Mouse (Mus musculus): ENCODE data around the gene Srsf6. TPM values are rescaled to one million over a fixed set of nuclear protein-coding genes. Genes with fewer than 3 reads are reported as not detected.
"Not testable (repeated sequence)": the region's sequence is repeated elsewhere in the genome, so short reads cannot be mapped to it uniquely, and the experiment has no call there.

Gene Srsf6
- 144 and 175 TPM in 2 replicates for polyA plus RNA-seq (2014; fragmentation: Nextera tagmentation; extraction: Ambion mirVana)

- ATAC-seq (ENCODE audit: low FRiP score, low TSS enrichment) (peak; percentile 94), DNase-seq (peak; percentile 99)
- Histone ChIP-seq H3K9me3 (ENCODE audit: control insufficient read depth, low read length) (no peaks in the 10 kb centered on the region), H3K9ac (replicated peaks; ENCODE audit: low read length) (peak within 1 kb of the TSS; percentile 100), H3K4me1 (ENCODE audit: control insufficient read depth, insufficient read depth, low read length) (peaks cover 14% of the 10 kb centered on the region), H3K27ac (replicated peaks; ENCODE audit: low read depth, low read length) (peak within 1 kb of the TSS; percentile 100), H3K4me2 (ENCODE audit: low read length) (peak within 1 kb of the TSS; percentile 79), H3K27me3 (ENCODE audit: control insufficient read depth, insufficient read depth, low read length) (no peaks in the 10 kb centered on the region), H3K36me3 (ENCODE audit: control insufficient read depth, insufficient read depth, low read length) (peaks cover 34% of the 10 kb centered on the region), H3K4me3 (replicated peaks; ENCODE audit: low read depth, low read length) (peak within 1 kb of the TSS; percentile 100)
- WGBS = under 1% methylated on average over 68 of the region's 68 CpGs
Measured at GRCm38 (mm10) chr2:162931123-162931673, at the start of gene Srsf6. Gene Srsf6 (plus strand): TSS chr2:162931528.

DNA sequence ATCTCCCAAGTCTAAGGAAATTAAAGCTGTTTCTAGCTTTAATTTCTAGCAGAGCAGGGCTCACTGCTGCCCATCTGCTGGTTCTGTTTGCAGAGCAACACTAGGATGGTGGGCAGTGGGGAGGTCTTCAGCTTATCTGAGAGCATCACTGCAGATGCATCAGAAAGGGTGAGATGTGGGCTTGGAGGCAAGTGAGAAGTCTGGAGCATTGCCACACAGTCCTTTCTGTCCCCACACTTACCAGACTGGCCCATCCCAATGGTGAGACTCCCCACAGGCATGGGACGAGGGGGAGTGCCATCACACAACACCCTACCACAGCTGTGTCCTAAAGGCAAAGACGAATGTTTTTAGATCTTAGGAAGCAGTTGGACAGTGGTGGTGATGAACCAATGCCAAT lies 47.2 kb upstream of the Srsf6 start:
- H3K4me2 ChIP-seq (ENCODE audit: low read length) = no peak overlapping the region
- no peaks in the 10 kb centered on the region for H3K4me1 ChIP-seq (ENCODE audit: control insufficient read depth, insufficient read depth, low read length)
- H3K36me3 ChIP-seq (ENCODE audit: control insufficient read depth, insufficient read depth, low read length) = no peaks in the 10 kb centered on the region
- H3K4me3 ChIP-seq (replicated peaks; ENCODE audit: low read depth, low read length) = no peak overlapping the region
- ATAC-seq (ENCODE audit: low FRiP score, low TSS enrichment) = no peak
- H3K9ac ChIP-seq (replicated peaks; ENCODE audit: low read length) = no peak overlapping the region
- no peaks in the 10 kb centered on the region for H3K9me3 ChIP-seq (ENCODE audit: control insufficient read depth, low read length)
- H3K27me3 ChIP-seq (ENCODE audit: control insufficient read depth, insufficient read depth, low read length) = no peaks in the 10 kb centered on the region
- no peak overlapping the region for H3K27ac ChIP-seq (replicated peaks; ENCODE audit: low read depth, low read length)
- 70% methylated on average over 2 of the region's 2 CpGs for WGBS
- no peak for DNase-seq

GRCm38 (mm10) chr2:162887121-162887520 lies 44.2 kb upstream of the Srsf6 start:
- Histone ChIP-seq H3K9me3 (ENCODE audit: control insufficient read depth, low read length) (no peaks in the 10 kb centered on the region), H3K27ac (replicated peaks; ENCODE audit: low read depth, low read length) (no peak overlapping the region)
- no peak for DNase-seq

GRCm38 (mm10) chr2:162888677-162889076 lies 42.7 kb upstream of the Srsf6 start:
- Histone ChIP-seq H3K27me3 (ENCODE audit: control insufficient read depth, insufficient read depth, low read length) (no peaks in the 10 kb centered on the region), H3K4me1 (ENCODE audit: control insufficient read depth, insufficient read depth, low read length) (no peaks in the 10 kb centered on the region), H3K9me3 (ENCODE audit: control insufficient read depth, low read length) (no peaks in the 10 kb centered on the region), H3K4me3 (replicated peaks; ENCODE audit: low read depth, low read length) (no peak overlapping the region), H3K4me2 (ENCODE audit: low read length) (no peak overlapping the region), H3K36me3 (ENCODE audit: control insufficient read depth, insufficient read depth, low read length) (no peaks in the 10 kb centered on the region), H3K9ac (replicated peaks; ENCODE audit: low read length) (no peak overlapping the region), H3K27ac (replicated peaks; ENCODE audit: low read depth, low read length) (no peak overlapping the region)
- no peak for DNase-seq
- no peak for ATAC-seq (ENCODE audit: low FRiP score, low TSS enrichment)
- 75% methylated on average over 8 of the region's 8 CpGs for WGBS

More at GRCm38 (mm10) chr2:162887121-162887520, 44.2 kb upstream of the Srsf6 start:
- Histone ChIP-seq H3K9ac (replicated peaks; ENCODE audit: low read length) (no peak overlapping the region), H3K4me2 (ENCODE audit: low read length) (no peak overlapping the region), H3K4me1 (ENCODE audit: control insufficient read depth, insufficient read depth, low read length) (no peaks in the 10 kb centered on the region), H3K36me3 (ENCODE audit: control insufficient read depth, insufficient read depth, low read length) (no peaks in the 10 kb centered on the region), H3K4me3 (replicated peaks; ENCODE audit: low read depth, low read length) (no peak overlapping the region), H3K27me3 (ENCODE audit: control insufficient read depth, insufficient read depth, low read length) (no peaks in the 10 kb centered on the region)
- no peak for ATAC-seq (ENCODE audit: low FRiP score, low TSS enrichment)
- WGBS = 81% methylated on average over 5 of the region's 5 CpGs

DNA sequence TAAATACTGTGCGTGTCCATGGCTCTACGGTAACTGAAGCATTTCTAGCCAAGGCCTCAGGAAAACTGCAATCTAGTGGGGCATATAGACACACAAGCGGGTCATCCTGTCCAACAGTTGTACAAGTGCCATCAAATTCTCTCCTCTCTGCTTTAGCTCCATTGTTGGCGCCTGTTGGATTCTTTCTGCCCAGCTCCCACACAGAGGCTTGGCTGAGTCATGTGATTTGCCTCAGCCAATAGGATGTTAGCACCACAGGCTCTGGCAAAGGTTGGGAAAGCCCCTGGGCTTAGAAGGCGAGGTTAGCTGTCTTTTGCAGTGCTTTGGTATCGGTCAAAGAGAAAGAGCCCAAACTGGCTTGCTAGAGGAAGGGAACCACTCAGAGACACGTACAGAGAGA lies 42.1 kb upstream of the Srsf6 start:
- ATAC-seq (ENCODE audit: low FRiP score, low TSS enrichment) (no peak), DNase-seq (peak; percentile 43)
- no peaks in the 10 kb centered on the region for H3K36me3 ChIP-seq (ENCODE audit: control insufficient read depth, insufficient read depth, low read length)

DNA sequence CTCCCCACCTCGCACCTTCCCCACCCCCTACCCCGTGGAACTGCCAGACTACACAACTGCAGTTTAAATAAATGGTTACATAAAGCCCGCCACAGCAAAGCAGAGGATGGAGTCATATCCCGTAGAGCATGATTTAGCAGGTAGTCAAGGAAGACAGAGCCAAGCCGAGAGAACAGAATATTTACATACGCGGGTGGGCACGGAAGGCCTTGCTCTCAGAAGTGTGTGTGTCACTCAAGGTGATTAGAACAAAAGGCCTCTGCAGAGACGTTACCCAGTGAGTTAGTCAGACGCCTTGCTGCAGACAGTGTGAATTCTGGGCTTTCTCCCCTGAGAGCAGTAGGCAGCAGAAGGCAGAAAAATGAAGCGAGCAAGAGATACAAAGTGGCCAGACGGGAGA lies 41.6 kb upstream of the Srsf6 start:
- 70% methylated on average over 12 of the region's 12 CpGs for WGBS
- no peak for DNase-seq

More for the DNA sequence above, 42.1 kb upstream of the Srsf6 start:
- H3K27ac ChIP-seq (replicated peaks; ENCODE audit: low read depth, low read length) = no peak overlapping the region
- no peaks in the 10 kb centered on the region for H3K4me1 ChIP-seq (ENCODE audit: control insufficient read depth, insufficient read depth, low read length)
- H3K9me3 ChIP-seq (ENCODE audit: control insufficient read depth, low read length) = no peaks in the 10 kb centered on the region
- 66% methylated on average over 7 of the region's 7 CpGs for WGBS
- H3K4me2 ChIP-seq (ENCODE audit: low read length) = no peak overlapping the region
- no peaks in the 10 kb centered on the region for H3K27me3 ChIP-seq (ENCODE audit: control insufficient read depth, insufficient read depth, low read length)
- no peak overlapping the region for H3K9ac ChIP-seq (replicated peaks; ENCODE audit: low read length)
- no peak overlapping the region for H3K4me3 ChIP-seq (replicated peaks; ENCODE audit: low read depth, low read length)

GRCm38 (mm10) chr2:162892979-162893378 lies 38.3 kb upstream of the Srsf6 start:
- WGBS = 89% methylated on average over 3 of the region's 3 CpGs
- H3K9me3 ChIP-seq (ENCODE audit: control insufficient read depth, low read length); H3K4me1 ChIP-seq (ENCODE audit: control insufficient read depth, insufficient read depth, low read length); H3K4me2 ChIP-seq (ENCODE audit: low read length); H3K27me3 ChIP-seq (ENCODE audit: control insufficient read depth, insufficient read depth, low read length); ATAC-seq (ENCODE audit: low FRiP score, low TSS enrichment); H3K4me3 ChIP-seq (replicated peaks; ENCODE audit: low read depth, low read length); H3K9ac ChIP-seq (replicated peaks; ENCODE audit: low read length); DNase-seq; H3K36me3 ChIP-seq (ENCODE audit: control insufficient read depth, insufficient read depth, low read length); H3K27ac ChIP-seq (replicated peaks; ENCODE audit: low read depth, low read length): not testable (repeated sequence)

More for the DNA sequence above, 41.6 kb upstream of the Srsf6 start:
- no peaks in the 10 kb centered on the region for H3K9me3 ChIP-seq (ENCODE audit: control insufficient read depth, low read length)
- no peaks in the 10 kb centered on the region for H3K36me3 ChIP-seq (ENCODE audit: control insufficient read depth, insufficient read depth, low read length)
- no peak overlapping the region for H3K9ac ChIP-seq (replicated peaks; ENCODE audit: low read length)
- H3K4me1 ChIP-seq (ENCODE audit: control insufficient read depth, insufficient read depth, low read length) = no peaks in the 10 kb centered on the region
- H3K4me2 ChIP-seq (ENCODE audit: low read length) = no peak overlapping the region
- no peak overlapping the region for H3K4me3 ChIP-seq (replicated peaks; ENCODE audit: low read depth, low read length)
- H3K27ac ChIP-seq (replicated peaks; ENCODE audit: low read depth, low read length) = no peak overlapping the region
- no peak for ATAC-seq (ENCODE audit: low FRiP score, low TSS enrichment)
- no peaks in the 10 kb centered on the region for H3K27me3 ChIP-seq (ENCODE audit: control insufficient read depth, insufficient read depth, low read length)

DNA sequence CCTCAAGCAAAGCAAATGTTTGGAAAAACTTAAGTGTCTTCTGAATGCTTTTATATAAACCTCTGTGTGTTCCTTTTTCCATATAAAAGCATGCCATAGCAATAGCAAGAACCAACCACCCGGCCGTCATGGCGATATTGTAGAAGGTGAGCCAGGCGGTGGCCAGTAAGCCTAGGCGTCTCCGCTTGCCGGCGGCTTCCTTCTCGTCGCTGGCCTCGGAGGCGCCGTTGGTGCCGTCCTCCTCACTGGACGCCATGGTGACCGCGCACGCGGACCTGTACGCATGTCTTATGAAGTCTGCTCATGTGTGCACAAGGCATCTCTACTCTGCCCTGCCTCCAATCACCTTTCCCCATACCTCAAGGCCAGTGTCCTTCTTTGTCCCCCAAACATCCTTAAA lies 32.1 kb upstream of the Srsf6 start:
- not testable (repeated sequence) for DNase-seq; H3K9ac ChIP-seq (replicated peaks; ENCODE audit: low read length); H3K4me2 ChIP-seq (ENCODE audit: low read length); H3K9me3 ChIP-seq (ENCODE audit: control insufficient read depth, low read length); ATAC-seq (ENCODE audit: low FRiP score, low TSS enrichment); H3K4me1 ChIP-seq (ENCODE audit: control insufficient read depth, insufficient read depth, low read length); H3K4me3 ChIP-seq (replicated peaks; ENCODE audit: low read depth, low read length); H3K27me3 ChIP-seq (ENCODE audit: control insufficient read depth, insufficient read depth, low read length); H3K27ac ChIP-seq (replicated peaks; ENCODE audit: low read depth, low read length); H3K36me3 ChIP-seq (ENCODE audit: control insufficient read depth, insufficient read depth, low read length)
- WGBS = 96% methylated on average over 15 of the region's 20 CpGs

DNA sequence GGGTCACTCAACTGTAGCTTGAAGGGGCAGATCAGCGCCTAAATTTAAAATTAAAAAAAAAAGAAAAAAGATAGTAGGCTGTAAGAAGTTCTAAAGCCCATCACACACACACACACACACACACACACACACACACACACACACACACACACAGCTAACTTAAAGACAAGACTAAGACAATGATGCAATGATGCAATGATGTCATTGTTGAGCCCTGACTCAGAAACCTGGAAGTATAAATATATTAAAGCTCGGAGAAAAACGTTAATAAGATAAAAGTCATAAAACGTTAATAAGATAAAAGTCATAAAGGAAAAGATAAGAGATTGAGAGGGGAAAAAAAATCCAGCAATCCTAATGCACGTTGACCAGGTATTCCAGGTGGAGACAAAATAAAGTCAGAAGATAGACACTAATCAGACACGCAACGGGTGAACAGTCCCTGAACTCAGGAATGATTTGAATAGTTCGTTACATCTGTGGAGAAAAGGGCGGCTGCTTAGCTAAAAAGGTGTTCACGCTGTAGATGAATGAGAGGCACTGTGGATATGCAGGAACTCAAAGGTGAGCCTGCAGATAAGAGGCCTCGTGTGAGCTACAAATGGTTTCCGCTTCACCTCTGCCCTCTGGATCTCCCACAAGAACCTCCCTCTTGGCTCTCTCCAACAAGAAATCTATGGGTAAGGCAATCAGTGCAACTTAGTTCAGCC lies 31.3 kb upstream of the Srsf6 start:
- H3K27me3 ChIP-seq (ENCODE audit: control insufficient read depth, insufficient read depth, low read length) = no peaks in the 10 kb centered on the region
- no peaks in the 10 kb centered on the region for H3K9me3 ChIP-seq (ENCODE audit: control insufficient read depth, low read length)
- no peak overlapping the region for H3K4me2 ChIP-seq (ENCODE audit: low read length)
- 0 out of 2 replicates have a peak overlapping the region, but pooled peaks have one; percentile 1 for H3K27ac ChIP-seq (replicated peaks; ENCODE audit: low read depth, low read length)
- no peaks in the 10 kb centered on the region for H3K36me3 ChIP-seq (ENCODE audit: control insufficient read depth, insufficient read depth, low read length)
- ATAC-seq (ENCODE audit: low FRiP score, low TSS enrichment) (no peak), DNase-seq (no peak)
- 60% methylated on average over 12 of the region's 12 CpGs for WGBS
- H3K9ac ChIP-seq (replicated peaks; ENCODE audit: low read length) = no peak overlapping the region
- no peak overlapping the region for H3K4me3 ChIP-seq (replicated peaks; ENCODE audit: low read depth, low read length)
- peaks cover 6% of the 10 kb centered on the region; the same call in 1 of the 2 replicates for H3K4me1 ChIP-seq (ENCODE audit: control insufficient read depth, insufficient read depth, low read length)
